Mouse (Mus musculus) midbrain, embryonic 13.5 days (tissue): ENCODE measurements around the gene Tgm2. TPM values are rescaled to one million over a fixed set of nuclear protein-coding genes. Genes with fewer than 3 reads are reported as not detected.

ENCODE experiments used
- ATAC-seq: fragments of 200-750 bp; cut with Nextera tagmentation; 2 replicates; pipeline ENCODE4 v1.8.0; 2017; ENCODE audit warnings: mild to moderate bottlenecking, moderate TSS enrichment, moderate library complexity
- H3K27ac ChIP-seq: fragments of 300-500 bp; sonication (generic); 2 replicates; pipeline ENCODE4 v1.5.1; 2015; ENCODE audit warnings: inconsistent platforms, mild to moderate bottlenecking, moderate library complexity
- H3K27me3 ChIP-seq: fragments of 300-500 bp; sonication (generic); 2 replicates; pipeline ENCODE4 v1.6.1; 2015; ENCODE audit warnings: mild to moderate bottlenecking, inconsistent platforms
- H3K36me3 ChIP-seq: fragments of 300-500 bp; sonication (generic); 2 replicates; pipeline ENCODE4 v1.6.1; 2015; ENCODE audit warnings: mild to moderate bottlenecking, inconsistent platforms
- H3K4me1 ChIP-seq: fragments of 300-500 bp; sonication (generic); replicated peaks from 2 replicates; pipeline ENCODE4 v1.6.1; 2015; ENCODE audit warnings: inconsistent platforms
- H3K4me2 ChIP-seq: fragments of 300-500 bp; sonication (generic); replicated peaks from 2 replicates; pipeline ENCODE4 v1.6.1; 2015; ENCODE audit warnings: moderate library complexity, mild to moderate bottlenecking, inconsistent platforms
- H3K4me3 ChIP-seq: fragments of 300-500 bp; sonication (generic); replicated peaks from 2 replicates; pipeline ENCODE4 v1.5.1; 2015; ENCODE audit warnings: mild to moderate bottlenecking, inconsistent platforms
- H3K9ac ChIP-seq: fragments of 300-500 bp; sonication (generic); replicated peaks from 2 replicates; pipeline ENCODE4 v1.6.1; 2015; ENCODE audit warnings: mild to moderate bottlenecking, inconsistent platforms
- H3K9me3 ChIP-seq: fragments of 300-500 bp; sonication (generic); 2 replicates; pipeline ENCODE4 v1.6.1; 2016; ENCODE audit warnings: mild to moderate bottlenecking, inconsistent platforms
- WGBS: fragments of 180-500 bp; shearing (Covaris S2); methylation state at CpG from one replicate; pipeline ENCODE4 v1.1.7; 2015; 5-methylcytosine and 5-hydroxymethylcytosine counted together
- polyA plus RNA-seq: library from polyadenylated mRNA; unstranded; fragments of >200 nt; fragmentation: Nextera tagmentation; extraction: Ambion mirVana; gene quantifications from 2 replicates; pipeline ENCODE4 v1.2.1, GENCODE M21; 2015

Tgm2 gene
- polyA plus RNA-seq, 1 experiment from 2014 or later, result 12.3 TPM

- ATAC-seq, result no peak
- no peaks in the 10 kb centered on the region for H3K9me3 ChIP-seq
- WGBS, result 86% methylated on average over 6 of the region's 6 CpGs
- no peaks in the 10 kb centered on the region for H3K27me3 ChIP-seq
- H3K27ac ChIP-seq, result no peak overlapping the region
- H3K4me2 ChIP-seq, result no peak overlapping the region
- no peak overlapping the region for H3K4me3 ChIP-seq
- H3K9ac ChIP-seq, result no peak overlapping the region
- peaks cover 46% of the 10 kb centered on the region for H3K36me3 ChIP-seq
- no peaks in the 10 kb centered on the region for H3K4me1 ChIP-seq
These were observed 69.5 kb downstream of the Tgm2 start for GRCm38 (mm10) chr2:158076690-158077089.

GRCm38 (mm10) chr2:158074835-158075234 lies 71.4 kb downstream of the Tgm2 start:
- no peak overlapping the region for H3K4me2 ChIP-seq
- no peaks in the 10 kb centered on the region for H3K9me3 ChIP-seq
- no peak overlapping the region for H3K4me3 ChIP-seq
- no peak for ATAC-seq
- no peak overlapping the region for H3K27ac ChIP-seq
- H3K4me1 ChIP-seq, result no peaks in the 10 kb centered on the region
- 88% methylated on average over 5 of the region's 5 CpGs for WGBS
- H3K9ac ChIP-seq, result no peak overlapping the region
- no peaks in the 10 kb centered on the region for H3K27me3 ChIP-seq
- peaks cover 64% of the 10 kb centered on the region for H3K36me3 ChIP-seq

GRCm38 (mm10) chr2:158071633-158071995 lies 74.6 kb downstream of the Tgm2 start:
- ATAC-seq, result no peak
- 96% methylated on average over 5 of the region's 5 CpGs for WGBS
- Histone ChIP-seq H3K27me3 (no peaks in the 10 kb centered on the region), H3K36me3 (peaks cover 68% of the 10 kb centered on the region), H3K27ac (no peak overlapping the region), H3K4me2 (no peak overlapping the region), H3K9ac (no peak overlapping the region), H3K4me3 (no peak overlapping the region), H3K4me1 (no peaks in the 10 kb centered on the region), H3K9me3 (no peaks in the 10 kb centered on the region)

DNA sequence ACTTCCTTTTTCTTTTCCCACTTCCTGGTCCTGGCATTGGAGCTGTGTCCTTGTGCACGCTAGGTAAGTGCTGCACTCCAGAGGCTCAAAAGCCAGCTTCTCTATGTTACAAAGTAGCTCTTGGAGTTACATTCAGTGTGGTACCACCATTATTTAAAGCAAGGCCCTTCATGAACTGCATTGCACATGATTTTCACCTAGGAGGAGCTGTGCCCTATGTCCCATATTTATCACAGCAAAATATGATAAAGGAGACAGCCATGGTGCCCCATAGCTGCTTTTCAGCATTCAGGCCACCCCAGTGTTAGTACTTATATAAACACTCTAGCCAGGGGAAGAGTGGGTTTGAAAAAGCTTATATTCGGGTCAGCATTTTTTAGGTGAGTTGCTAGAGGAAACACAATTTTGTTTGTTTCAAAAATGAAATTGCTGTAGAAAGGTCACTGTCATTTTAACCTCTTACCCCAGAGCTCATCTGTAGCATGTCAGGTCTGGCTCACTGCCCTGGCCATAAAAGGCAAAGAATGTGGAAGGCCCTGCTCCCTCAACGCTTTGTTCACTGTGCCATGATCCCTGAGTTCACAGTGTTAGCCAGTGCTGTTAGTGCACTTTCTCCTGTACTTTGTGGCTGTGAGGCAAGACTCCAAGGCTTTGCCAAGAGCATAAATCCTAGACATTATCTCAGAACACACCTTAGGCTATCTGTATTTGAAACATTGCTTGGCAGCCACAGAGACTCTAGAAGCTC lies 75.2 kb downstream of the Tgm2 start:
- Histone ChIP-seq H3K4me1 (no peaks in the 10 kb centered on the region; the same call in 1 of the 2 replicates), H3K9me3 (no peaks in the 10 kb centered on the region), H3K27me3 (no peaks in the 10 kb centered on the region), H3K4me2 (no peak overlapping the region), H3K36me3 (peaks cover 63% of the 10 kb centered on the region), H3K27ac (no peak overlapping the region), H3K9ac (no peak overlapping the region), H3K4me3 (no peak overlapping the region)
- WGBS, result 93% methylated on average over 3 of the region's 3 CpGs
- ATAC-seq, result no peak

GRCm38 (mm10) chr2:158068444-158068971 lies 77.7 kb downstream of the Tgm2 start:
- no peak for ATAC-seq
- no peak overlapping the region for H3K27ac ChIP-seq

GRCm38 (mm10) chr2:158067260-158067824 lies 78.9 kb downstream of the Tgm2 start:
- H3K9ac ChIP-seq, result no peak overlapping the region
- peaks cover 50% of the 10 kb centered on the region for H3K36me3 ChIP-seq

More at GRCm38 (mm10) chr2:158068444-158068971, 77.7 kb downstream of the Tgm2 start:
- Histone ChIP-seq H3K4me1 (no peaks in the 10 kb centered on the region; the same call in 1 of the 2 replicates), H3K9ac (no peak overlapping the region), H3K9me3 (no peaks in the 10 kb centered on the region), H3K4me2 (no peak overlapping the region), H3K4me3 (no peak overlapping the region), H3K36me3 (peaks cover 51% of the 10 kb centered on the region), H3K27me3 (no peaks in the 10 kb centered on the region)

GRCm38 (mm10) chr2:158066456-158066855 lies 79.8 kb downstream of the Tgm2 start:
- H3K4me3 ChIP-seq, result no peak overlapping the region
- no peak overlapping the region for H3K27ac ChIP-seq
- ATAC-seq, result no peak
- no peak overlapping the region for H3K9ac ChIP-seq
- no peaks in the 10 kb centered on the region; the same call in 1 of the 2 replicates for H3K4me1 ChIP-seq
- peaks cover 48% of the 10 kb centered on the region for H3K36me3 ChIP-seq
- H3K4me2 ChIP-seq, result no peak overlapping the region
- no peaks in the 10 kb centered on the region for H3K9me3 ChIP-seq
- H3K27me3 ChIP-seq, result no peaks in the 10 kb centered on the region

More at GRCm38 (mm10) chr2:158067260-158067824, 78.9 kb downstream of the Tgm2 start:
- Histone ChIP-seq H3K27ac (no peak overlapping the region), H3K27me3 (no peaks in the 10 kb centered on the region), H3K9me3 (no peaks in the 10 kb centered on the region), H3K4me2 (no peak overlapping the region), H3K4me1 (no peaks in the 10 kb centered on the region; the same call in 1 of the 2 replicates), H3K4me3 (no peak overlapping the region)
- no peak for ATAC-seq
- 97% methylated on average over 5 of the region's 5 CpGs for WGBS

Other genes with a start within 250 kb of the Tgm2 start
- 11.3 and 19.3 TPM in 2 replicates for gene Vstm2l, start 231.8 kb downstream of the Tgm2 start, polyA plus RNA-seq
- 20.6 and 22.2 TPM in 2 replicates for gene Tti1, start 118.0 kb downstream of the Tgm2 start, polyA plus RNA-seq
- 40.8 and 49.6 TPM in 2 replicates for gene Rprd1b, start 117.9 kb downstream of the Tgm2 start, polyA plus RNA-seq
- 1.6 and 2.4 TPM in 2 replicates for gene D630003M21Rik, start 82.8 kb upstream of the Tgm2 start, polyA plus RNA-seq
- gene Bpi, start 111.7 kb upstream of the Tgm2 start, polyA plus RNA-seq, result not detected in 2 replicates
- 1.4 and 2.1 TPM in 2 replicates for gene Lbp, start 160.1 kb upstream of the Tgm2 start, polyA plus RNA-seq
- gene Snhg11, start 229.2 kb upstream of the Tgm2 start, polyA plus RNA-seq, result 241 and 271 TPM in 2 replicates